Mouse (Mus musculus) midbrain, embryonic 12.5 days (tissue): Measurements from ENCODE around the gene Arfgap2. TPM values are rescaled to one million over a fixed set of nuclear protein-coding genes. Genes with fewer than 3 reads are reported as not detected.

Source experiments
- ATAC-seq: fragments of 200-750 bp; cut with Nextera tagmentation; 2 replicates; pipeline ENCODE4 v1.8.0; 2017; ENCODE audit warnings: low read depth, moderate TSS enrichment, moderate library complexity; ENCODE audit not compliant: low FRiP score
- H3K27ac ChIP-seq: fragments of 300-500 bp; sonication (generic); replicated peaks from 2 replicates; pipeline ENCODE4 v1.5.1; 2016; ENCODE audit warnings: mild to moderate bottlenecking
- H3K27me3 ChIP-seq: fragments of 300-500 bp; sonication (generic); 2 replicates; pipeline ENCODE4 v1.6.1; 2016; ENCODE audit warnings: mild to moderate bottlenecking
- H3K36me3 ChIP-seq: fragments of 300-500 bp; sonication (generic); 2 replicates; pipeline ENCODE4 v1.6.1; 2016
- H3K4me1 ChIP-seq: fragments of 300-500 bp; sonication (generic); 2 replicates; pipeline ENCODE4 v1.6.1; 2016
- H3K4me2 ChIP-seq: fragments of 300-500 bp; sonication (generic); replicated peaks from 2 replicates; pipeline ENCODE4 v1.6.1; 2016; ENCODE audit warnings: mild to moderate bottlenecking, moderate library complexity
- H3K4me3 ChIP-seq: fragments of 300-500 bp; sonication (generic); 2 replicates; pipeline ENCODE4 v1.5.1; 2016; ENCODE audit warnings: mild to moderate bottlenecking
- H3K9ac ChIP-seq: fragments of 300-500 bp; sonication (generic); replicated peaks from 2 replicates; pipeline ENCODE4 v1.6.1; 2016; ENCODE audit warnings: mild to moderate bottlenecking, moderate library complexity
- H3K9me3 ChIP-seq: fragments of 300-500 bp; sonication (generic); 2 replicates; pipeline ENCODE4 v1.6.1; 2016; ENCODE audit warnings: mild to moderate bottlenecking
- WGBS: fragments of 180-500 bp; shearing (Covaris S2); methylation state at CpG from one replicate; pipeline ENCODE4 v1.1.7; 2016; 5-methylcytosine and 5-hydroxymethylcytosine counted together
- polyA plus RNA-seq: library from polyadenylated mRNA; unstranded; fragments of >200 nt; fragmentation: Nextera tagmentation; extraction: Ambion mirVana; gene quantifications from 2 replicates; pipeline ENCODE4 v1.2.1, GENCODE M21; 2016

The Arfgap2 gene
- polyA plus RNA-seq, 1 experiment from 2014 or later = 88.6 TPM

DNA sequence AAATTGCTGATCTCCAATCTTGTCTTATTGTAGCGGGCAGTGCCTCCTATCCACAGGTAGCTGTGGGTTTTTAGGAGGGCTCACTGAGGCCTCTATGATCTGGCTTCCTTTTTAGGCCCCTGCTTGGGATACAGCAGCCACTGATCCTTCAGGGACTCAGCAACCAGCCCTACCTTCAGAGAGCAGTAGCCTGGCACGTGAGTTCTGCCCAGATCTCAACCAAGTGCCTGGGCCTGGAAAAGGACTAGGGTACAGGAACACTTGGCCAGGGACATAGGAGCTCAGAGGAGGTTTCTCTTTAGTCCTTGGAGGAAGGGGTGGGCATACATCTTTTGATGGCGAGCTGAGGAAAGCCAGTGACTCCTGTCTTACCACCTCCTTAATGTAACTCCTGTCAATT lies 3.3 kb downstream of the Arfgap2 start:
- WGBS = 94% methylated on average over 3 of the region's 3 CpGs
- H3K36me3 ChIP-seq = peaks cover 66% of the 10 kb centered on the region
- ATAC-seq = no peak

DNA sequence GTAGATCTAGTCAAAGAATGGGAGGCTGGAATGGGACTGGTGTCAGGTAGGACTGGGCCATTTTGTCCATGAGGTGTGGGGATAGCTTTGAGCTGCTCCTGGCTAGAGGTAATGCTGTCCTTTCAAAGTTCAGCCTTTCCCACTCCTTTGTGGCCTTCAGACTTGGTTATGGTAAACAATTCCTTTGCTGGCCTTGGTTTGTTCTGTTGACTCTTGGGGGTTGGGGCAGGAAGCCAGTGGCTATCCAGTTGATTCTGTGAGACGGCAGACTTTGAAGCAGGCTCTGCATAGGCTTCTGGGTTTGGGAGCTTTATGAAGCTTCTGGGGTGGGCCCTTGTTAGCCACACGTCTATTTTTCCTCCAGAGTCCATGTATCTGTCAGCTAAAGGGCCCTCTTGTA lies 3.9 kb downstream of the Arfgap2 start:
- peaks cover 70% of the 10 kb centered on the region for H3K36me3 ChIP-seq

More for the DNA sequence above, 3.3 kb downstream of the Arfgap2 start:
- Histone ChIP-seq H3K4me2 (no peak overlapping the region), H3K4me3 (no peak overlapping the region), H3K27ac (no peak overlapping the region), H3K9me3 (no peaks in the 10 kb centered on the region), H3K4me1 (peaks cover 17% of the 10 kb centered on the region), H3K9ac (no peak overlapping the region), H3K27me3 (no peaks in the 10 kb centered on the region)

DNA sequence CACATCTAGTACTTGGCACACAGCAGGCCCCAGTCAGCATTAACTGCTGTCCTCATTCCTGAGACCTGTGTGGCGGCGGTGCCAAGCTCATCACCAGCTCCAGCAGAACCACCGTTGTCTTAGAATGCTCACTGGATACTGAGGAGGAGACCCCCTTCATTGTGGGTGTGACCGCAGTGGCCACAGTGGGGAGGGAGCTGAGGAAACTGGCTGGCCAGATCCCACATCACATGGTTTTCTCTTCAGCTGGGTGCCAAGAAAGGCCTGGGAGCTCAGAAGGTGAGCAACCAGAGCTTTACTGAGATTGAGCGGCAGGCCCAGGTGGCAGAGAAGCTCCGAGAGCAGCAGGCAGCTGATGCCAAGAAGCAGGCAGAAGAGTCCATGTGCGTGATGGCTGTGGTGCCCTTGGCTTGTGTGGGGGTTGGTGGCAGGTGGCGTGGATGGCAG lies 4.9 kb downstream of the Arfgap2 start:
- 96% methylated on average over 8 of the region's 8 CpGs for WGBS
- no peak for ATAC-seq
- Histone ChIP-seq H3K9me3 (no peaks in the 10 kb centered on the region), H3K27me3 (no peaks in the 10 kb centered on the region), H3K27ac (no peak overlapping the region), H3K4me2 (no peak overlapping the region), H3K4me1 (peaks cover 10% of the 10 kb centered on the region), H3K36me3 (peaks cover 80% of the 10 kb centered on the region), H3K9ac (no peak overlapping the region), H3K4me3 (no peak overlapping the region)

More for the DNA sequence above, 3.9 kb downstream of the Arfgap2 start:
- Histone ChIP-seq H3K4me1 (peaks cover 17% of the 10 kb centered on the region), H3K4me3 (no peak overlapping the region), H3K4me2 (no peak overlapping the region), H3K9me3 (no peaks in the 10 kb centered on the region), H3K9ac (no peak overlapping the region), H3K27me3 (no peaks in the 10 kb centered on the region), H3K27ac (no peak overlapping the region)
- no peak for ATAC-seq
- 83% methylated on average over 2 of the region's 2 CpGs for WGBS

DNA sequence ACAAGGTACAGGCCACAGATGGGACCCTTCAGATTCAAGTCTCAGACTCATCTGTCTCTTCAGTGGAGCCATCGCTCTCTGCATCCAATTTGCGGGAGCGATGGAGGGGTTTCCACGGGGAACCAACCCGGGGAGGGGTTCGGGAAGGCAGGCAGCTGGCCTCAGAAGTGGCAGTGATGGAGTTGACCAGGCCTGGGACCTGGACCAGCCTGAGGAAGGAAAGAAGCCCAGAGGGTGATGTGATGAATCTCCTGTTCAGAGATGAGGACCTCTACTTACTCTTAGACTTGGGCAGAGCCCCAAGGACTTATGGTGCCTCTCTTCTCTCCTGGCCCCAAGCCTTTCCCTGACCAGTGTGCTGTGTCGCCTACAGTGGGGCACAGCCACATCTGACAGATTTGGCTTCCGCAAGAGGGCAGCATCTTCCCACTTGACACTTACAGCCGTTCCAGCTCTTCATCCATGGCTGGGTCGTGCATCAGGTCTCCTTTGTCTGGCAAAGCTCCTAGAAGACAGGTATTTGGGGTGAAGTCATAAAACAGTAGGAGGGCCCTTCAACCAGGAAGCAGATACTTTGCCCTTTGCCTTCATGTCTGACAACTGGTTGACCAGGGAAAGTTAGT lies 14.1 kb downstream of the Arfgap2 start:
- H3K36me3 ChIP-seq = peaks cover 38% of the 10 kb centered on the region

DNA sequence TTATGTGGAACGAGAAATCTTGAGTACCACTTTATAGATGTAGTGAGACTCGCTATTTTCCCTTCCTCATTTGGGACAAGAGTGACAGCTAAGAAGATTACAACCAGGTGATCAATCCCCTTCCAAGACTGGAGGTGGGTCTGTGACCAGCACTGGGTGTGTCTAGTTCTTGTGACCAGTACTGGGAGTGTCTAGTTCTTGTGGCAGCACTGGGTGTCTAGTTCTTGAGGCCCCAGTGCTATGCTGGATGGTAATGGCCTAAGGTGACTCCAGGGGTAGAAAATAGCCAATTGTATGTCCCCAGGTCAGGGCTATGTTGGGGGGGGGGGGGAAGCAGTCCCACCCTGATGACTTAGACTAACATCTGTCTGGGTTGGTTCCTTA lies 14.6 kb downstream of the Arfgap2 start:
- no peak overlapping the region for H3K27ac ChIP-seq
- peaks cover 33% of the 10 kb centered on the region for H3K36me3 ChIP-seq
- no peak overlapping the region for H3K4me2 ChIP-seq
- 81% methylated on average over 2 of the region's 2 CpGs for whole genome bisulfite sequencing
- H3K4me1 ChIP-seq = peaks cover 2% of the 10 kb centered on the region; the same call in 1 of the 2 replicates
- no peak for ATAC-seq
- no peaks in the 10 kb centered on the region for H3K9me3 ChIP-seq
- H3K4me3 ChIP-seq = no peak overlapping the region
- no peaks in the 10 kb centered on the region for H3K27me3 ChIP-seq
- H3K9ac ChIP-seq = no peak overlapping the region

More for the DNA sequence above, 14.1 kb downstream of the Arfgap2 start:
- H3K4me1 ChIP-seq = no peaks in the 10 kb centered on the region
- H3K9me3 ChIP-seq = no peaks in the 10 kb centered on the region
- H3K9ac ChIP-seq = no peak overlapping the region
- H3K4me3 ChIP-seq = no peak overlapping the region
- no peak overlapping the region for H3K27ac ChIP-seq
- H3K4me2 ChIP-seq = no peak overlapping the region
- H3K27me3 ChIP-seq = no peaks in the 10 kb centered on the region
- peak; percentile 67 for ATAC-seq
- WGBS = 47% methylated on average over 10 of the region's 10 CpGs

DNA sequence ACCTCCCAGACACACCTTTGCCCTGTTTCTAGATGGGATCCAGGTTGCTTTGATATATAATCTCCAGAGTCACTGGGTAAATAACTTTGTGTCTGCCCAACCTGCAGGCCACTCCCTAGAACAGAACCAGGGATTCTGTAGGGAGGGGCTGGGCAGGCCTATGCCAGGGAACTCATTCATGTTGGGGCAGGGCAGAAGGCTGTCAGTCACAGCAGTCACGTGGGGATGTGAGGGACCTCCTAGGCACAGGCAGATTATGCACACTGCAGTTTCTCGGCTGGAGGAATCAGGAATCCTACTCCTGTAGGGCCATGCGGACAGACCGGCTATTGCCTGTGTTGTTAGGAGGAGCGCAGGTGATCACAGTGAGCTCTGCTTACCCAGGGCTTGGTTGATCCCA lies 16.6 kb downstream of the Arfgap2 start:
- no peaks in the 10 kb centered on the region for H3K27me3 ChIP-seq
- H3K4me3 ChIP-seq = no peak overlapping the region
- no peak overlapping the region for H3K4me2 ChIP-seq
- peak; percentile 48; the same call in 1 of the 2 replicates for ATAC-seq
- no peak overlapping the region for H3K27ac ChIP-seq
- no peaks in the 10 kb centered on the region for H3K9me3 ChIP-seq
- WGBS = 51% methylated on average over 5 of the region's 5 CpGs
- 0 out of 2 replicates have a peak overlapping the region, but pooled peaks have one; percentile 15 for H3K9ac ChIP-seq
- peaks cover 3% of the 10 kb centered on the region; the same call in 1 of the 2 replicates for H3K4me1 ChIP-seq
- H3K36me3 ChIP-seq = peaks cover 13% of the 10 kb centered on the region; the same call in 1 of the 2 replicates

DNA sequence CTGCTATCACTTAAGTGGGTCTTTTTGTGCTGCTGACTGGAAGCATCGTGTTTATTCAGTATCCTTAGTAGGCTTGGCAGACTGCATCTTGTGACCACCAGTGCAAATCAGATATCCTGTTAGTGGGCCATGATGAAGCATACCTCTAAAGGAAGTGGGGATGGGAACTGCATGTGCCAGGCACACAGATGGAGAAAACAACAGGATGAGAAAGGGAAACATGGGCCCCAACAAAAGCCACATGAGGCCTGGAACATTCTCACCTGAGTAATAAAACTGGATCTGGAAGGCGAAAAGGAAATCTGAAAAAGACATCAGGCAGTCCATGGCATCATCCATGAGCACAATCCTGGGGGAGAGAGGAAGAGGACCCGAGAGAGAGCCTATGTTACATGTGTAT lies 19.2 kb downstream of the Arfgap2 start:
- Histone ChIP-seq H3K4me2 (no peak overlapping the region), H3K9ac (no peak overlapping the region), H3K27me3 (no peaks in the 10 kb centered on the region), H3K36me3 (0 out of 2 replicates have a peak, but pooled peaks cover 4% of the 10 kb centered on the region), H3K4me3 (no peak overlapping the region), H3K4me1 (peaks cover 3% of the 10 kb centered on the region; the same call in 1 of the 2 replicates), H3K9me3 (no peaks in the 10 kb centered on the region), H3K27ac (no peak overlapping the region)
- ATAC-seq = no peak
- 94% methylated on average over 3 of the region's 3 CpGs for WGBS

DNA sequence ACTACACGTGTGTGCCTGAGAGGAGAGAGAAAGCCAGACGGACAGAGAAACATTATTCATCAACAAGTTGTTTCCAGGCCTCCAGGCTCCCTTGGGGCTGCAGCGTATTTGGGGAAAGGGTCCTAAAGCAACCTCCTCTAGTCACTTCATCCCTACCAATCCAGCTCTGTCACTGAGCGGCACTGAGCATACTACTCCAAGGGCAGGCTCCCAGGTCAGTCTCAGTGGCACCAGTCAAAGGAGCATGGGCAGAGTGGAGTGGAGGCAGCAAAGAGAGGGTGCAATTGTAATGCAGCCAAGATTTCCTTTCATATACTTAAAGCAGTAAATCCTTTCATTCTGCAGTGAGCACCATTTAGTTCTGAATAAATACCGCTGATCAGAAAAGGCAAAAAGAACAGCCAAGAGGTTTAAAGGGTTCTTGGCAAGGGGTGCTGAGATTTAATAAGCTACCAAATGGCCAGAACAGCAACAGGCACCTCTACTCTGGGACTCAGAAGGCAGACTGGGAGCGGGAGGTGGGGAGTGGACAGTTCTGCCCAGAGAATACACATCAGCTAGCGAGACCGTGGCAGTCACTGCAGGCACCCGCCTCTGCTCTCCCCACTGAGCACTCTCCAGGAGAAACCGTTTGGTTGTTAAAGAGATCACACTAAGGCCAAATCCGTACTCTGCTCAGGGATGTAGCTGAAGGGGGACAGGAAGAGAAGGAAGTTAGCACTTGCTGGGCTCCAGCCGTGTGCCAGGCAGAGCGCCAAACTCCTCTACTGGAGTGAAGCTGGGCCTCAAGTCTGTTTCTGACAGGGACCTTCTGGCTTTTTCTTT lies 19.8 kb downstream of the Arfgap2 start:
- Histone ChIP-seq H3K36me3 (0 out of 2 replicates have a peak, but pooled peaks cover 4% of the 10 kb centered on the region), H3K4me3 (no peak overlapping the region), H3K9ac (no peak overlapping the region), H3K4me2 (no peak overlapping the region), H3K9me3 (no peaks in the 10 kb centered on the region), H3K4me1 (peaks cover 3% of the 10 kb centered on the region; the same call in 1 of the 2 replicates), H3K27ac (no peak overlapping the region), H3K27me3 (no peaks in the 10 kb centered on the region)
- WGBS = 68% methylated on average over 13 of the region's 13 CpGs
- ATAC-seq = no peak

DNA sequence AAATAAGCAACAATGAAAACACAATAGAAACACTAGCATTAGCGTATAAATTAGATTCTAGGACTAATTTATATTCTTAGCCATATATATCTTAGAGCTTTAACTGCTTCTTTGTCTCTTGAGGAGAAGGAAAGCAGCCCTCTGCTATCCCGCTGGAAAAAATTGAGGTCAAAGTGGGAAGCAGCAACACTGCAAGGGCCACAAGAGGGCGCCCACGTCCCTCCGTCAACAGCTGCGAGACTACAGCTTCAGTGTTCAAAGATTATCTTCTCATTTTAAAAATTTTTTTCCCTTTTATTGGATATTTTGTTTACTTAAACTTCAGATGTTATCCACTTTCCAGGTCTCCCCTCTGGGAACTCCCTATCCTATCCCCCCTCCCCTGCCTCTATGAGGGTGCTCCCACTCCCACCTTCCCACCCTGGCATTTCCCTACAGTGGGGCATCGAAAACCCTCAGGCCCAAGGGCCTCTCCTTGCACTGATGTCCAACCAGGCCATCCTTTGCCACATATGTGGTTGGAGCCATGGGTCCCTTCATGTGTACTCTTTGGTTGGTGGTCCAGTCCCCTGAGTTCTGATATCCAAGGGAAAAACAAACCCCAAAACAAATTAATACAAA lies 21.2 kb downstream of the Arfgap2 start:
- 15% methylated on average over 7 of the region's 7 CpGs for WGBS
- Histone ChIP-seq H3K36me3 (0 out of 2 replicates have a peak, but pooled peaks cover 4% of the 10 kb centered on the region), H3K27me3 (no peaks in the 10 kb centered on the region), H3K9me3 (no peaks in the 10 kb centered on the region), H3K27ac (no peak overlapping the region), H3K4me2 (no peak overlapping the region), H3K4me1 (peaks cover 3% of the 10 kb centered on the region; the same call in 1 of the 2 replicates), H3K4me3 (no peak overlapping the region), H3K9ac (no peak overlapping the region; the same call in 1 of the 2 replicates)
- ATAC-seq = peak; percentile 63; the same call in 1 of the 2 replicates

DNA sequence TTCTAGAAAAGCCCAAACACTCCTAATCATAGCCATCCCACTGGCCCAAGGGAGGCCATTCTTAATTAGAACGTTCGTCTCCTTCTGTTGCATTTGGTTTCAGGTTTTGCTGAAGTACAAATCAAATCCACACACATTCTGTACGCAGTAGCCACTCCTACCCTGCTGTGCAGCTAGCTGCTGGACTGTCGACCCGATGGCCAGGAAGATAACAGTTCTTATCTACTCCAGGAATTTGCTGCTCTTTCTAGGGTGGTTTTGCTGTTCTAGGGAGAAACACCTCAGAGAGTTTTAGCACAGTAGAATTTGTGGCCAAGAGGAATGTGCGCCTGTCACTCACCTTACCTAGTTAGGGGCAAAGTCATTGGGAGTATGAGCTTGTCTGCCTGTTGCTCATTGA lies 22.8 kb downstream of the Arfgap2 start:
- H3K9me3 ChIP-seq = no peaks in the 10 kb centered on the region
- H3K36me3 ChIP-seq = 0 out of 2 replicates have a peak, but pooled peaks cover 4% of the 10 kb centered on the region
- 82% methylated on average over 6 of the region's 6 CpGs for WGBS
- H3K27me3 ChIP-seq = no peaks in the 10 kb centered on the region
- no peak overlapping the region for H3K4me3 ChIP-seq
- H3K4me1 ChIP-seq = peaks cover 7% of the 10 kb centered on the region; the same call in 1 of the 2 replicates
- no peak for ATAC-seq
- H3K27ac ChIP-seq = no peak overlapping the region
- no peak overlapping the region for H3K9ac ChIP-seq
- H3K4me2 ChIP-seq = no peak overlapping the region

DNA sequence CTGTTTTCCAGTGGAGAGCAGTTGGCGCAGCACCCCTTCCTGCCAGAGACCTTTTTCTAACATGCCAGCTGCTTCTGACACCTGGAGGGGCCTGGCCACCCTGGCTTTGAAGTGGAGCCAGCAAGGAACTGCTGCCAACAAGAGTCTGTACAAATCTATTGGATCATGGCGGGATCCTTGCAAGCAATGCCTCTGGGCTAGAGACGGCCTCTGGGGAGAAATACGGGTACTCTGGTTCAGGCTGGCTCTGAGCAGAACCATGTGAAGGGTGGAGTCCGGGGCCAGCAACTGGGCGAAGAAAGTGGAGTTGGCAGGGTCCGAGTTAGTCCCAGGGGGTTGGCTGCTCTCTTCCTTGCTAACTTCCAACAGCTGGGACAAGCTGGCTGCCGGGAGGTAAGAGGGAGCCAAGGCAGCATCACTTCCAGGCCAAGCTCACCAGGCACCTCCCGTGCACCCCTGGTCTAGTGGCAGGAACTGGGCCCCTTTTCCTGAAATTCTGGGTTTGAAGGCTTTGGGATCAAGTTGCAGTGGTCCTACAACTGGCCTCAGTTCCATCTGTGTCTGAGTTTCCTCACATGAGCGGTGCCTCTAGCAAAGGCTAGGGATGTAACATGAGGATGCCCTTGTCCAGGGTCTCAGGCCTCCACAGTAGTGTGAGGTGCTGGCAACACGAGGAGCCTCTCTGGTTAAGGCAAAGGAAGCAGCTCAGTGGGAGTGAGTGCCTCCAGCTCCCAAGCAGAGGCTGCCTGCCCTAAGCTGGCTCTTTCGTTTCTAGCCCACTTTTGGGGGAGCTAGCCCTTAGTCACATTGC lies 26.6 kb downstream of the Arfgap2 start:
- peaks cover 4% of the 10 kb centered on the region; the same call in 1 of the 2 replicates for H3K4me1 ChIP-seq
- no peak overlapping the region for H3K4me3 ChIP-seq
- H3K9ac ChIP-seq = no peak overlapping the region
- no peaks in the 10 kb centered on the region for H3K27me3 ChIP-seq
- WGBS = 83% methylated on average over 12 of the region's 12 CpGs
- no peak for ATAC-seq
- no peak overlapping the region for H3K4me2 ChIP-seq
- H3K36me3 ChIP-seq = 0 out of 2 replicates have a peak, but pooled peaks cover 4% of the 10 kb centered on the region
- H3K9me3 ChIP-seq = no peaks in the 10 kb centered on the region
- no peak overlapping the region for H3K27ac ChIP-seq
